Mouse (Mus musculus) forebrain, embryonic 16.5 days (tissue): ENCODE data around the gene Mdga2. TPM values are rescaled to one million over a fixed set of nuclear protein-coding genes. Genes with fewer than 3 reads are reported as not detected.

Experiments used
- ATAC-seq: fragments of 200-750 bp; cut with Nextera tagmentation; 2 replicates; pipeline ENCODE4 v1.8.0; 2017; ENCODE audit warnings: mild to moderate bottlenecking, moderate library complexity
- H3K27ac ChIP-seq: fragments of 300-500 bp; sonication (generic); 2 replicates; pipeline ENCODE4 v1.5.1; 2014; ENCODE audit warnings: low read length, control low read depth
- H3K27me3 ChIP-seq: fragments of 300-500 bp; sonication (generic); replicated peaks from 2 replicates; pipeline ENCODE4 v1.6.1; 2014; ENCODE audit warnings: low read length; ENCODE audit not compliant: control insufficient read depth, insufficient read depth
- H3K36me3 ChIP-seq: fragments of 300-500 bp; sonication (generic); 2 replicates; pipeline ENCODE4 v1.6.1; 2014; ENCODE audit not compliant: control insufficient read depth, insufficient read depth
- H3K4me1 ChIP-seq: fragments of 300-500 bp; sonication (generic); replicated peaks from 2 replicates; pipeline ENCODE4 v1.6.1; 2014; ENCODE audit warnings: low read length; ENCODE audit not compliant: control insufficient read depth, insufficient read depth
- H3K4me2 ChIP-seq: fragments of 300-500 bp; sonication (generic); 2 replicates; pipeline ENCODE4 v1.6.1; 2014; ENCODE audit warnings: mild to moderate bottlenecking, low read length, control low read depth
- H3K4me3 ChIP-seq: fragments of 300-500 bp; sonication (generic); replicated peaks from 2 replicates; pipeline ENCODE4 v1.5.1; 2014; ENCODE audit warnings: mild to moderate bottlenecking, low read length, control low read depth
- H3K9ac ChIP-seq: fragments of 300-500 bp; sonication (generic); replicated peaks from 2 replicates; pipeline ENCODE4 v1.6.1; 2014; ENCODE audit warnings: low read depth, low read length, control low read depth
- H3K9me3 ChIP-seq: fragments of 300-500 bp; sonication (generic); 2 replicates; pipeline ENCODE4 v1.6.1; 2016; ENCODE audit warnings: low read length; ENCODE audit not compliant: control insufficient read depth
- WGBS: fragments of 180-500 bp; shearing (Covaris S2); extraction: QIAGEN DNeasy Blood & Tissue Kit; methylation state at CpG from one replicate; pipeline ENCODE4 v1.1.7; 2014; 5-methylcytosine and 5-hydroxymethylcytosine counted together
- polyA plus RNA-seq: library from polyadenylated mRNA; unstranded; fragments of >200 nt; fragmentation: Nextera tagmentation; extraction: Ambion mirVana; gene quantifications from 2 replicates; pipeline ENCODE4 v1.2.1, GENCODE M21; 2015

The Mdga2 gene
- 30.3 and 35.3 TPM in 2 replicates for polyA plus RNA-seq

GRCm38 (mm10) chr12:67222221-67223025, at the start of gene Mdga2:
Gene Mdga2, minus strand, starts transcription at chr12:67222549.
- ATAC-seq: peak; percentile 69

DNA sequence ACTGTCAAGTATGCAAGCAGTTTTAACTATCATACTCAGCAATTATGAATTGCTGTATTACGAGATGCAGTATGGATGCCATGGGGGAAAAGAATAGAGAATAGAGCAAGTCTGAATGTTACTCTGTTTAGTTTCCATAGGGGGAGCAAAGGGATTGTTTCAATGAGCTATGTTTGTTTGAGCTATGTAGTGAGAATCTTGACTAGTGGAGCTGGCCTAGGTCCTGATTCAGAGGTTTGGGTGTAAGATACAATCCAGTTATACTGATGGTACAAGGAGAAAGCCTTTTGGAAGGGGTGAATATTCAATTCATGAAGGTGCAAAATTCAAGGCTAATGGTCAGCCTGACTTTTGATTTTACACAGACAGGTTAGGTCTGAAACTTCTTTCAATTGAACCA, 45.1 kb upstream of the Mdga2 start:
- Histone ChIP-seq H3K4me3 (no peak overlapping the region), H3K9ac (no peak overlapping the region)
- no peak for ATAC-seq

More at GRCm38 (mm10) chr12:67222221-67223025, at the start of gene Mdga2:
- no peaks in the 10 kb centered on the region for H3K27me3 ChIP-seq
- H3K4me1 ChIP-seq: peaks cover 13% of the 10 kb centered on the region
- peak within 1 kb of the TSS; percentile 92 for H3K9ac ChIP-seq
- WGBS: under 1% methylated on average over 52 of the region's 61 CpGs
- H3K9me3 ChIP-seq: no peaks in the 10 kb centered on the region
- peak within 1 kb of the TSS; percentile 90 for H3K4me2 ChIP-seq
- peak within 1 kb of the TSS; percentile 88 for H3K27ac ChIP-seq
- H3K4me3 ChIP-seq: peak within 1 kb of the TSS; percentile 86
- no peaks in the 10 kb centered on the region for H3K36me3 ChIP-seq

DNA sequence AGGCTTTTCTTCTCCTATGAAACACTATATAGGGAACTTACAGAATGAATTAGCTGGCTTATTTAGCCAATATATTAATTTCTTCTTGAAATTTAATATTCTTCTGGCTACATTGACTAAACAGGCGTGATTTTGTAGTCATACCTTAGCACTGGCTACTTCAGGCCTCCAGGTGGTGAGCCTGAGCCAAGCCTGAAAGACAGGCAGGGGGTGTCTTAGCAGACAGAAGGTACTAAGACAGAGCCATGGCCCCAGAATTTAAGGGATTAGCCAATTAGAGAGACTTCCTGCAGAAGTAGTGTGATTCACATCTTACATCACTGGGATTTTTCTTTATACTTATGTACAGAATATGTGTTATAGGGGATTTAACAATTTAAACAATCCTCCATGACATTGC, 1.2 kb upstream of the Mdga2 start:
- H3K4me2 ChIP-seq: no peak overlapping the region
- H3K27me3 ChIP-seq: no peaks in the 10 kb centered on the region
- no peak for ATAC-seq
- no peaks in the 10 kb centered on the region for H3K36me3 ChIP-seq
- WGBS: 60% methylated on average over 1 of the region's 1 CpGs
- no peaks in the 10 kb centered on the region for H3K9me3 ChIP-seq
- no peak overlapping the region for H3K27ac ChIP-seq
- peaks cover 11% of the 10 kb centered on the region for H3K4me1 ChIP-seq
- H3K4me3 ChIP-seq: no peak overlapping the region
- no peak overlapping the region for H3K9ac ChIP-seq

More for the DNA sequence above, 45.1 kb upstream of the Mdga2 start:
- H3K36me3 ChIP-seq: no peaks in the 10 kb centered on the region
- H3K27ac ChIP-seq: no peak overlapping the region
- H3K4me1 ChIP-seq: peaks cover 3% of the 10 kb centered on the region
- H3K9me3 ChIP-seq: no peaks in the 10 kb centered on the region
- H3K4me2 ChIP-seq: no peak overlapping the region
- no peaks in the 10 kb centered on the region for H3K27me3 ChIP-seq
- WGBS: 83% methylated on average over 1 of the region's 1 CpGs

DNA sequence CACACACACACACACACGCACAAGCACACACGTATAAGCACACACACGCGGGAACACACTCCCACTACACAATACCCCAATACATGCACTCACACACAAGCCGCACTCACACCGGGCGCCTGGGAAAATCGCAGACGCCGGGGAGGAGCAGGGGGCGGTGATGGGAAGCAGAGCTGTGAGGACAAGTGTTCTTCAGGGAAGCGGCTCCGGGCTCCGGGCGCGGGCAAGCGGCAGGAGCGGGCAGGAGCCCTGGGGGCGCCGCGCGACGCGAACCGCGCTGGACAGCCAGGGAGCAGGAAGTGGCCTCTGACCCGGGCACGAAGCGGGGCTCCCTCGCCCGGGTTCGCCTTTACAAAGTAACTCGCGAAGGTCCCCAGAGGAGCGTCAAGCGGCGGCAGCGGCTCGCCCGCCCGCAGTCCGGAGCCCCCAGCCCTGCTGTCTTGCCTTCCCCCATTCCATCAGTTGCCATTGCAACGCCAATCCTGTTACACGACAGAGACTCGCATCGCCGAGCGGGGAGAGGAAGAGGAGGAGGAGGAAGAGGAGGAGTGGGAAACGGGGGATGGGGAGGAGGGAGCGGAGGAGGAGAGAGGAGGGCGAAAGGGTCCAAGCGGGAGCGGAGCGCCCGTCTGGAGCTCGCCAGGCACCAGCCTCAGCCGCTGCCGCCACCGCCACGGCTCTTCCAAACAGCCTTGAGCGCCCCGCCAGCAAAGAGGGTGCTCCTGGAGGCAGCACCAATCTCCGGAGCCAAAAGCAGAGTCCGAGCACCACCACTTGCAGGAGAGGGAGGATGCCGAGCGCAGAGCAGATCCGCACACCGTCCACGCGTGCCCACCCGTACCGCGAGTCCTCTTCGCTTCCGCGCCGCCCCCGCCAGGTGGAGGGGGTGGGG, 774 bp downstream of the Mdga2 start:
- Histone ChIP-seq H3K4me1 (peaks cover 13% of the 10 kb centered on the region), H3K4me2 (peak overlapping the region; percentile 90), H3K9me3 (no peaks in the 10 kb centered on the region), H3K27ac (peak overlapping the region; percentile 88), H3K36me3 (no peaks in the 10 kb centered on the region), H3K4me3 (peak overlapping the region; percentile 86), H3K27me3 (no peaks in the 10 kb centered on the region), H3K9ac (peak overlapping the region; percentile 92)
- peak; percentile 73 for ATAC-seq
- under 1% methylated on average over 72 of the region's 78 CpGs for WGBS

GRCm38 (mm10) chr12:67220641-67221231, 1.6 kb downstream of the Mdga2 start:
- H3K27me3 ChIP-seq: no peaks in the 10 kb centered on the region
- ATAC-seq: peak; percentile 53
- peaks cover 13% of the 10 kb centered on the region for H3K4me1 ChIP-seq
- WGBS: under 1% methylated on average over 40 of the region's 43 CpGs
- H3K4me3 ChIP-seq: peak overlapping the region; percentile 86
- H3K4me2 ChIP-seq: peak overlapping the region; percentile 90
- peak overlapping the region; percentile 92 for H3K9ac ChIP-seq
- H3K36me3 ChIP-seq: no peaks in the 10 kb centered on the region
- no peaks in the 10 kb centered on the region for H3K9me3 ChIP-seq
- H3K27ac ChIP-seq: peak overlapping the region; percentile 92

DNA sequence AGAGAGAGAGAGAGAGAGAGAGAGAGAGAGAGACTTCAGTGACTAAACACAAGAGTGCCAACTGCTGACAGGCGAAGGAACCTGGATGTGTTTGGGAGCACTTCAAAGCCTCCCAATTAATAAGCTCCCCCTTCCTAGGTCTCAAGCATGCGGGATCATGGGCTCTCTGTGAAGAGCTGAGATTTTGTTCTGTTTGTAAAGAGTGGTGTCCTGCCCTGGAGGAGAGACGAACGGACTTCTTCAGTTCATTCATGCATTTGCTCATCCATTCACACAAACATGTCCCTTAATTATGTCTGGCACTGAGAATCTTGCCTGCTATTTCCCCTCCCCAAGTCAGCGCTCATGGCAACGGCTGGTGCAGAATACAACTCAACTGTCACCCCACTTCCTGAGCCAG, 2.3 kb downstream of the Mdga2 start:
- Histone ChIP-seq H3K9ac (peak overlapping the region; percentile 92), H3K9me3 (no peaks in the 10 kb centered on the region), H3K4me1 (peaks cover 13% of the 10 kb centered on the region), H3K27me3 (no peaks in the 10 kb centered on the region), H3K4me2 (peak overlapping the region; percentile 90), H3K27ac (peak overlapping the region; percentile 92), H3K36me3 (no peaks in the 10 kb centered on the region), H3K4me3 (peak overlapping the region; percentile 86)
- no peak for ATAC-seq
- WGBS: 2% methylated on average over 6 of the region's 6 CpGs

DNA sequence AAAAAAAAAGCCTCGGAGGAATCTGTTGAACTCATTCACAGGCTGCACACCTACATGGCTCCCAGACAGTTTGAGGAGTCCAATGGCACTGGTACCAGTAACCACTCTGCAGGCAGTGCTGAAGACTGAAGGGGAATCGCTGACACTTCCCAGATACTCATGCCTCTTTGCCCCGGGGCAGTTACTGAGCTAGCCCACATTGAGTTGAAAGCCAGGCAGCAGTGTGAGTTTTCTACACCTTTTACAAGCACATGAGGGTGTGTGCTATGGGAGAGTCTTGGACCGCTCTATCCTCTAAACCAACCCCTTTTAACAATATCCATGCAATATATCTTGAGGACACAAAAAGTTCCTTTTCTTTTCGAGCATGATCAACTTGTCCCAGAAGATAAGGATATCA, 2.8 kb downstream of the Mdga2 start:
- Histone ChIP-seq H3K4me2 (peak overlapping the region; percentile 90), H3K27ac (peak overlapping the region; percentile 44), H3K36me3 (no peaks in the 10 kb centered on the region), H3K9me3 (no peaks in the 10 kb centered on the region), H3K9ac (peak overlapping the region; percentile 37), H3K4me3 (peak overlapping the region; percentile 86), H3K4me1 (peaks cover 13% of the 10 kb centered on the region), H3K27me3 (no peaks in the 10 kb centered on the region)
- ATAC-seq: no peak
- 16% methylated on average over 5 of the region's 5 CpGs for WGBS

DNA sequence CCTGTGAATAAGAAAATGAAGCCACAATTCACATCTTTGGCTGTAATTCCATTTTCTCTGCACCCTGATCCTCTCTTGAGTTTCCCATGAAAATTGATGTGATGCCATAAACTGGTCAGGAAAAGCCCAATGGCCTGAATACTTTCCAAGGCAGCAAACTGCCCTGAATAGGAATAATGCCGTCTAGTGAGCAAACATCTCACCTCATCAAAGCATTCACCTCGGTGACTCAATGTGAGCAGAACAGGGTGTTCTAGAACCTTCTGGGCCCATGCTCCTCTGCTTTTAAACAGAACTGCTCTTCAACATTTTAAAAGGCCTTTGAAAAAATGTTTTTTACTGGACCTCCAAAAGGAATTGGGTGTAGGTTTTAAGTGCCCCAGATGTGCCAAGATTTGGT, 9.5 kb downstream of the Mdga2 start:
- Histone ChIP-seq H3K9me3 (no peaks in the 10 kb centered on the region), H3K4me2 (no peak overlapping the region), H3K4me3 (no peak overlapping the region), H3K9ac (no peak overlapping the region), H3K27me3 (no peaks in the 10 kb centered on the region), H3K4me1 (0 out of 2 replicates have a peak, but pooled peaks cover 3% of the 10 kb centered on the region), H3K27ac (no peak overlapping the region), H3K36me3 (no peaks in the 10 kb centered on the region)
- ATAC-seq: no peak
- 78% methylated on average over 2 of the region's 2 CpGs for WGBS

DNA sequence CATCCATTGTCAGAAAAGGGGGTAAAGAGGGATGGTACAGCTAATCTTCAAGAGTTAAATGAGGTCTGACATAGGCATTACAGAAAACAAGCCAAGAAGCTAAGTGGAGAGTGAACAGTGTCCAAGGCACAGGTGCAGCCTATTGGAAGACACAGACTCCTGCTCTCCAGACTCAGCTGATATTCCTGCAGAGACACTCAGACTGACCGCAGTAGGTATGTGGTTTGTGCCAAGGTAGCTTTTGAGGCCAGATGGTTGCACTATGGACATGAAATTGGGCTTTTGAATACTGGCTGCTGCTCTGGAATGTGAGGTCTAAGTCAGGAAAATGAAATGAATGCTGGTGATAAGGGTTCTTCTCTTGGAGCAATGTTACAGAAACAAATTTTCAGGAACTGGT, 44.2 kb downstream of the Mdga2 start:
- Histone ChIP-seq H3K4me2 (no peak overlapping the region), H3K27ac (no peak overlapping the region), H3K27me3 (no peaks in the 10 kb centered on the region), H3K36me3 (no peaks in the 10 kb centered on the region), H3K4me3 (no peak overlapping the region), H3K9me3 (no peaks in the 10 kb centered on the region), H3K9ac (no peak overlapping the region), H3K4me1 (no peaks in the 10 kb centered on the region)
- 89% methylated on average over 1 of the region's 1 CpGs for WGBS
- no peak for ATAC-seq
